Mouse (Mus musculus): ENCODE data around the gene Snai1. TPM values are rescaled to one million over a fixed set of nuclear protein-coding genes. Genes with fewer than 3 reads are reported as not detected.

The Snai1 gene
- polyA plus RNA-seq, 1 experiment from 2014 or later: 0.10 TPM

DNA sequence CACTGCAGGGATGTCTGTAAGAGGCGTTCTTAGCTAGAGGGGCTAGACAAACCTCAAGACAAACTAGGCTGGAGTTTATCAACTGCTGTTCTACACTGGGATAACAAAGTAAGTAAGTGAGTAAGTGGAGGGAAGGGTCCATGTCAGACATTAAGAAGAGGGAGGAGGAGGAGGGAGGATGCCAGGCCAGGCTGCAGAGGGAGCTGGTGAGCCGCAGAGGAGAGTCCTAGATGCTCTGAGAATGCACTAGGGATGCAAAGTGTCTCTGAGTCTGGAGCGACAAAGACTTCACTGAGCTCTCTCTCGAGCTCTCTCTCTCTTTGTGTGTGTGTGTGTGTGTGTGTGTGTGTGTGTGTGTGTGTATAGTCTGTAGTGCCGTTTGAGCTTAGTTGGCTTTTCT, 9.7 kb upstream of the Snai1 start:
- ChIA-PET POLR2A (interaction anchor here (0.6 to 0.7 kb wide), 2 partner anchors 98 to 359 kb away, joined by 3 read pairs; no protein-coding TSS in a partner anchor), CTCF (interaction anchor here (1.2 kb wide), 1 partner anchor 77 kb away, joined by 3 read pairs; no protein-coding TSS in a partner anchor)
- ATAC-seq: no peak
- H3K27me3 ChIP-seq: no peaks in the 10 kb centered on the region
- DNase-seq (ENCODE audit: low read depth, low spot score): no peak
- peak; percentile 48 for TF ChIP-seq CTCF (IDR thresholded peaks at IDR 0.05)
- in situ Hi-C loops (cut with MboI; ENCODE audit: low pct_unique_long_range_greater_than_20kb): no loop called here

DNA sequence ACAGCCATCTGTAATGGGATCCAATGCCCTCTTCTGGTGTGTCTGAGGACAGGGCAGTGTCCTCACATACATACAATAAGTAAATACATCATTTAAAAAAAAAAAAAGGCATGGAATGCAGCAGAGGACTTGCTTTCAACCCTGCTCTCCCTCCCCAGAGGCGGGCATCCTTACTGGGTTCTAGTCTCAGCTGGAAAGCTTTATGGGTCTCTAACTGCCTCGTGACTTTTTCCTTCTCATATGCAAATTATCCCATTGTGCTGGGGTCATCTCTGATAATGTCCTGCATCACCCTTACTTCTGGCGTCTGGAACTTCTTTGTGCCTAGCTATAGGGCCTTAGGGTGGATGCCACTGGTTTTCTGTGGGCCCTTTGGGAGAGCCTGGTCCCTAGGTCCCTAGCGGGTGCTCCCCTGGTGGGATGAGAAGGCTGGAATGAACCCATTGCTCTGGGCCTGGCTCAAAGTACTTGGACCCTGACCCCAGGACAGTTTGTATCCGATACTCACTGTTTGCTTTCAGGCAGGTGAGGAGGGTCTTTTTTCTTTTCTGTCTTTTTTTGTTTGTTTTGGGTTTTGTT, 8.0 kb upstream of the Snai1 start:
- in situ Hi-C loops (cut with MboI; ENCODE audit: low pct_unique_long_range_greater_than_20kb): loop anchor here (5.0 kb wide), 3 partner anchors 72 to 367 kb away; no protein-coding TSS in a partner anchor
- TF ChIP-seq CTCF (IDR thresholded peaks at IDR 0.05): no peak
- no peaks in the 10 kb centered on the region for H3K27me3 ChIP-seq
- ATAC-seq (no peak), DNase-seq (ENCODE audit: low read depth, low spot score) (no peak)
- ChIA-PET CTCF (interaction anchor here (1.3 to 11.6 kb wide), 2 partner anchors 75 to 365 kb away, joined by 4 to 105 read pairs; no protein-coding TSS in a partner anchor), POLR2A (no interaction called here)

- POLR2A ChIA-PET: no interaction called here
- TF ChIP-seq CTCF (IDR thresholded peaks at IDR 0.05): no peak
Observed at GRCm38 (mm10) chr2:167530536-167530935, 7.5 kb upstream of the Snai1 start.

DNA sequence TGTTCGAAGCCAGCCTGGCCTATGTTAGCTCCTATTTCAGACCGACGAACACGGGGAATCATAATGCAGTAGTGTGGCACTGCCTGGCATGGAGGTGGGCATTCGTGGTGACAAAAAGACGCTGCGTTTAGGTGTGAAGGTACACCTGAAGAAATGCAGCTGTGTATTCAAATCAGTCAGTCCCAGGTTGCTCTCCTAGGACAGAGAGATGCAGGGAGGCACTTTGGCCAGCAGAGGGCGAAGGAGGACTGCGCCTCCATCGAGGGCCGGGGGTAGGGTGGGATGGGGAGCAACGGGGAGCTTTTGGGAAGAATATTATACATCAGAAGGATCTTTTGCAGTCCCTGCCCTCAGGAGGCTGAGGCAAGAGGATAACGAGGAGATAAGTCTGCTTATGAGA, 5.9 kb upstream of the Snai1 start:
- no peak for TF ChIP-seq CTCF (IDR thresholded peaks at IDR 0.05)

More at GRCm38 (mm10) chr2:167530536-167530935, 7.5 kb upstream of the Snai1 start:
- in situ Hi-C loops (cut with MboI; ENCODE audit: low pct_unique_long_range_greater_than_20kb): loop anchor here (5.0 kb wide), 3 partner anchors 72 to 367 kb away; no protein-coding TSS in a partner anchor
- no peaks in the 10 kb centered on the region for H3K27me3 ChIP-seq
- CTCF ChIA-PET: interaction anchor here (1.3 to 11.6 kb wide), 3 partner anchors 74 to 365 kb away, joined by 4 to 105 read pairs (median 4); no protein-coding TSS in a partner anchor
- DNase-seq (ENCODE audit: low read depth, low spot score) (no peak), ATAC-seq (no peak)

GRCm38 (mm10) chr2:167533880-167534279, 4.1 kb upstream of the Snai1 start:
- H3K27me3 ChIP-seq: no peaks in the 10 kb centered on the region
- in situ Hi-C loops (cut with MboI; ENCODE audit: low pct_unique_long_range_greater_than_20kb): loop anchor here (5.0 kb wide), 3 partner anchors 68 to 363 kb away; no protein-coding TSS in a partner anchor
- ChIA-PET POLR2A (interaction anchor here (0.6 to 1.1 kb wide), 2 partner anchors 12 to 16 kb away, joined by 3 read pairs; no protein-coding TSS in a partner anchor), CTCF (interaction anchor here (1.0 to 11.6 kb wide), 6 partner anchors 9 to 362 kb away, joined by 3 to 105 read pairs (median 3); no protein-coding TSS in a partner anchor)
- DNase-seq (ENCODE audit: low read depth, low spot score): no peak
- TF ChIP-seq CTCF (IDR thresholded peaks at IDR 0.05): no peak
- ATAC-seq: no peak

More for the DNA sequence above, 5.9 kb upstream of the Snai1 start:
- DNase-seq (ENCODE audit: low read depth, low spot score): no peak
- H3K27me3 ChIP-seq: no peaks in the 10 kb centered on the region
- ChIA-PET POLR2A (interaction anchor here (1.0 to 1.7 kb wide), 2 partner anchors 73 to 86 kb away, joined by 4 to 6 read pairs; no protein-coding TSS in a partner anchor), CTCF (interaction anchor here (0.9 to 11.6 kb wide), 14 partner anchors 9 to 153 kb away, joined by 3 to 105 read pairs (median 4); no protein-coding TSS in a partner anchor)
- no peak for ATAC-seq
- in situ Hi-C loops (cut with MboI; ENCODE audit: low pct_unique_long_range_greater_than_20kb): loop anchor here (5.0 kb wide), 3 partner anchors 70 to 365 kb away; no protein-coding TSS in a partner anchor

DNA sequence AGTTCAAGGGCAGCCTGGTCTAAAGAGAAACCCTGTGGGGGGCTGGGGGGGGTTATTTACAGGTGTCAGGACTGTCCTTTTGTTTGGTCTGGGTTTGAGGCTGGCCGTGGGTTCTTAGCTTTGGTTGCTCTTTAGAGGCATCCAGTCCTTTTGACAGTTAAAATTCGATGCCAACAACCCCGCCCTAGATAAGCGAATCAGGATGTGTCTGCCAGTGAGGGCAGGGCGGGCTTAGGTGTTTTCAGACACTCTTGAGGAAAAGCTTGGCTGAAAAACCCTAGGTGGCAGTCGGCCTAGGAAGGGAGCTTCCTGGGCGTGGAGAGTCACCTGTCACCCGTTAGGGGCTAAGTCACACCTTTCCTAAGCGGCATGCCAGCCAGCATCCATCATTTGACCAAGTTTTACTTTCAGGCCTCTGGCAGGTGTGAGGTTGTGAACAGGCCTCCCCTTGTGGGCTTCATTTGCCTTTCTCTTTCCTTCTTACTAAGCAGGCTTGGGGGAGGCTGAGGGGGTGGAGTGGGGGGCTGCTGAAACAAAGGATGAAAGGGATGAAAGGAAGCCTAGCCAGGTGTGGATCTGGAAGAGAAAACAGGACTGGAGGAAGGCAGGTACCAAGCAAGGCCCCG, 1.6 kb upstream of the Snai1 start:
- ATAC-seq (no peak), DNase-seq (ENCODE audit: low read depth, low spot score) (no peak)
- CTCF ChIA-PET: interaction anchor here (2.8 to 11.6 kb wide), 2 partner anchors 64 to 68 kb away, joined by 7 to 105 read pairs; no protein-coding TSS in a partner anchor
- no peak for TF ChIP-seq CTCF (IDR thresholded peaks at IDR 0.05)
- POLR2A ChIA-PET: interaction anchor here (1.1 kb wide), 1 partner anchor 69 kb away, joined by 3 read pairs; no protein-coding TSS in a partner anchor
- in situ Hi-C loops (cut with MboI; ENCODE audit: low pct_unique_long_range_greater_than_20kb): no loop called here
- no peaks in the 10 kb centered on the region for H3K27me3 ChIP-seq

DNA sequence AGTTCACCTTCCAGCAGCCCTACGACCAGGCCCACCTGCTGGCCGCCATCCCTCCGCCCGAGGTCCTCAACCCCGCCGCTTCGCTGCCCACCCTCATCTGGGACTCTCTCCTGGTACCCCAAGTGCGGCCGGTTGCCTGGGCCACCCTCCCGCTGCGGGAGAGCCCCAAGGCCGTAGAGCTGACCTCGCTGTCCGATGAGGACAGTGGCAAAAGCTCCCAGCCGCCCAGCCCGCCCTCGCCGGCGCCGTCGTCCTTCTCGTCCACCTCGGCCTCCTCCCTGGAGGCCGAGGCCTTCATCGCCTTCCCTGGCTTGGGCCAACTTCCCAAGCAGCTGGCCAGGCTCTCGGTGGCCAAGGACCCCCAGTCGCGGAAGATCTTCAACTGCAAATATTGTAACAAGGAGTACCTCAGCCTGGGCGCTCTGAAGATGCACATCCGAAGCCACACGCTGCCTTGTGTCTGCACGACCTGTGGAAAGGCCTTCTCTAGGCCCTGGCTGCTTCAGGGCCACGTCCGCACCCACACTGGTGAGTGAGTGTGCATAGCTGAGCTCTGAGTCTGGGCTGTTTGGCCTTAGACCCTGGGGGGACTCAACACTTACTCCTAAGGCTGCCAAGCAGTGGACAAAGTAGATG, 794 bp downstream of the Snai1 start:
- ChIA-PET POLR2A (interaction anchor here (0.6 to 2.0 kb wide), 4 partner anchors 43 to 67 kb away, joined by 3 to 15 read pairs (median 4); no protein-coding TSS in a partner anchor), CTCF (interaction anchor here (1.1 to 11.6 kb wide), 5 partner anchors 53 to 66 kb away, joined by 3 to 105 read pairs (median 4); no protein-coding TSS in a partner anchor)
- ATAC-seq (no peak), DNase-seq (ENCODE audit: low read depth, low spot score) (no peak)
- H3K27me3 ChIP-seq: no peaks in the 10 kb centered on the region
- in situ Hi-C loops (cut with MboI; ENCODE audit: low pct_unique_long_range_greater_than_20kb): no loop called here
- TF ChIP-seq CTCF (IDR thresholded peaks at IDR 0.05): no peak

DNA sequence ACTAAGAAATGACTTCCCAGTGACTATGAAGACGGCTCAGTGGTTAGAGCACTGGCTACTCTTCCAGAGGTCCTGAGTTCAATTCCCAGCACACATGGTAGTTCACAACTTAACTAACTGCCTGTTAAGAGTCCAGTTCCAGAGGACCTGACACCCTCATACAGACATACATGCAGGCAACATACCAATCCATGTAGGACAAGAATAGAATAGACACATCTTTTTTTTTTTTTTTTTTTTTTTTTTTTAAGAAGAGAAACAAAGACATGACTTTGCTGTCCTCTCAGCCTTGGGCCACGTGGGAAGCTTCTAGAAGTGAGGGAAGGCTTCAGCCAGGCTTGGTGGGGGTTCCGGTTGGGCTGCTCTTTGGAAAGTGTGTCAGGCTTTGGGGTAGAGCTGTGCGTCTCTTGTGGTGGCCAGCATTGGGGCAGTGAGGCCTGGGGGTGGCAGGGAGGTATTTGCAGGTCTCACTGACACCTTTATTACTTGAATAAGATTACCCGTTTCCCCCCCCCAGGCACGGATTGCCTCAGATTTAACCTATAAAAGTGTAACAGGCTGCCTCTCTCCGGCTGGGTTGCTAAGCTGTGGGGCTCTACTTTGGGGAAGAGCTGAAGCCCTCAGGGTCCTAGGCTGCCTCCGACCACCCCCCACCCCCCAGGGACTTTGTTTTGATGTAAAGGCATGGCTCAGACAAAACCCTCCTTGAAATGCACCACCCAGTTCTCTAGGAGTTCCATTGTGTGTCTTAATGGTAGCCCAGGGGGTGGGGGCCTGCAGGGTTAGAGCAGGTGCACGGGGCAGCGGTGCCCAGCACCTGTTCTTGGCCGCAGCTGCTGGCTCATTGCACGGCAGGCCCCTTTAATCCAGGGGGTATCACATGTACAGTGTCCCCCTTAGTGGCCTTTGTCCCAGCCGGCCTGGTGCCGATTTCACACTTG, 1.8 kb downstream of the Snai1 start:
- no peak for TF ChIP-seq CTCF (IDR thresholded peaks at IDR 0.05)
- ChIA-PET POLR2A (interaction anchor here (1.2 kb wide), 1 partner anchor 66 kb away, joined by 3 read pairs; no protein-coding TSS in a partner anchor), CTCF (interaction anchor here (11.6 kb wide), 1 partner anchor 65 kb away, joined by 105 read pairs; no protein-coding TSS in a partner anchor)
- ATAC-seq (no peak), DNase-seq (ENCODE audit: low read depth, low spot score) (no peak)
- no peaks in the 10 kb centered on the region for H3K27me3 ChIP-seq
- in situ Hi-C loops (cut with MboI; ENCODE audit: low pct_unique_long_range_greater_than_20kb): no loop called here

DNA sequence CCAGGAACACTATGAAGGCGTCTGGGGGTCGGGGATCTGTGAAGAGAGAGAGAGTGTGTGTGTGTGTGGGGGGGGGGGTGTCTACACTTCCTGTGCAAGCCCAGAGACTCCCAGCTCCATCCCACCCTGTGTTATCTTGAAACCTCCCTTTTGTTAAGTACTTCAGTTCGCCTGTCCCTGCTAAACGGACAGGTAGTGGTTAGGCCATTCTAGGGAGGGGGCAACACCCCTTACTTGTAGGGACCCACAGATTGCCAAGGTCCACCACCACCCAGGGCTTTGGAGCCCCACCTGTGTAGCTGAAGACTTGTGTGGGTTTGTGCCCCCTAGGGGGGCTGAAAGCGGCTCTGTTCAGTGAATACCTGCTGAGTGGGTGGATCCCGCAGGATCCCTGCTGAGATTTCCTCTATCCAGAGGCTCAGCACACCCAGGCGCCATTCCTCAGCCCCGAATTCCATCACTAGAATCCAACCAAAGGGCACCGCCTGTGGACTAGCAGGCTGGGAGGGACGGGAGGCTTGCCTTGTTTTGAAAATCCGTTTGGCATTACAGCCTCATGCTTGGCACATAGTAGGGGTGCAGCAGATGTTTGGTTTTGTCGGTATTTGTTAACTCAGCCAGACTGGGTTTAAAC, 2.6 kb downstream of the Snai1 start:
- in situ Hi-C loops (cut with MboI; ENCODE audit: low pct_unique_long_range_greater_than_20kb): no loop called here
- POLR2A ChIA-PET: no interaction called here
- no peak for DNase-seq (ENCODE audit: low read depth, low spot score)

More for the DNA sequence above, 2.6 kb downstream of the Snai1 start:
- no peak for ATAC-seq
- CTCF ChIA-PET: interaction anchor here (1.4 to 11.6 kb wide), 2 partner anchors 9 to 64 kb away, joined by 3 to 105 read pairs; no protein-coding TSS in a partner anchor
- no peak for TF ChIP-seq CTCF (IDR thresholded peaks at IDR 0.05)
- no peaks in the 10 kb centered on the region for H3K27me3 ChIP-seq

Measured in Patski (cell line).